Comparison of ENCODE assay signal across 8 mouse cellular contexts in genomic region chr16:31507457-31507755, GRCm38 (mm10).
A peak's percentile ranks its signal among the peaks of the same experiment; 100 is the strongest.
DNase-seq lines count a peak whose midpoint lies in the region; ATAC-seq and TF ChIP-seq lines count a peak whose summit lies in the region.

No protein-coding gene starts in this region.

- H3K4me1 ChIP-seq in kidney, adult 2 months (ENCODE audit: control insufficient read depth, insufficient read depth, low read length) = peaks cover 12% of the 10 kb centered on the region; the same call in 1 of the 2 replicates
- peaks cover 0 to 3% of the 10 kb centered on the region in 2 experiments; a peak in 1 of 4 replicates for H3K4me1 ChIP-seq in MEL (ENCODE audit: control insufficient read depth in 1 of 2, insufficient read depth in 2 of 2, low read length in 2 of 2)
- peaks cover 23% of the 10 kb centered on the region for H3K4me1 ChIP-seq in liver, embryonic 11.5 days (replicated peaks; ENCODE audit: control insufficient read depth, insufficient read depth, low read length)

- H3K9me3 ChIP-seq in MEL (replicated peaks; ENCODE audit: insufficient read depth, low read length) = no peaks in the 10 kb centered on the region
- H3K9me3 ChIP-seq in liver, embryonic 11.5 days (ENCODE audit: control insufficient read depth, low read length) = no peaks in the 10 kb centered on the region

- TF ChIP-seq POLR2A in kidney, adult 2 months (IDR thresholded peaks at IDR 0.05; ENCODE audit: low read depth, low read length) = no peak
- peak in 1 of 2 experiments; percentile 25; a peak in 1 of 4 replicates for TF ChIP-seq POLR2A in MEL (IDR thresholded peaks at IDR 0.05; ENCODE audit: control insufficient read depth in 1 of 2, insufficient read depth in 1 of 2, low read depth in 1 of 2, low read length in 2 of 2, poor library complexity in 1 of 2)

- ATAC-seq in liver, embryonic 11.5 days (replicated peaks; ENCODE audit: low FRiP score) = peak; percentile 84

- no peak for TF ChIP-seq EP300 in MEL (IDR thresholded peaks at IDR 0.05; ENCODE audit: low read depth in 1 of 2, low read length in 2 of 2)

- 63% methylated on average over 6 of the region's 6 CpGs for WGBS in kidney, adult 2 months
- 18% methylated on average over 6 of the region's 6 CpGs for WGBS in liver, embryonic 11.5 days

- no peaks in the 10 kb centered on the region for H3K36me3 ChIP-seq in kidney, adult 2 months (ENCODE audit: control insufficient read depth, insufficient read depth, low read length)
- H3K36me3 ChIP-seq in MEL (ENCODE audit: control insufficient read depth in 1 of 2, insufficient read depth in 2 of 2, low read length in 2 of 2) = peaks cover 0 to 4% of the 10 kb centered on the region in 2 experiments; a peak in 1 of 4 replicates
- no peaks in the 10 kb centered on the region for H3K36me3 ChIP-seq in liver, embryonic 11.5 days (ENCODE audit: control insufficient read depth, insufficient read depth, low read length)

- intact Hi-C loops in left cerebral cortex, postnatal 4 days (cut with DNase I) = no loop called here

- H3K9ac ChIP-seq in MEL (ENCODE audit: control insufficient read depth, low read depth, low read length, poor library complexity, severe bottlenecking) = peak overlapping the region; percentile 19
- H3K9ac ChIP-seq in liver, embryonic 11.5 days (ENCODE audit: low read depth, low read length) = no peak overlapping the region

- peak; percentile 16 for DNase-seq in kidney, adult 2 months
- no peak for DNase-seq in kidney, postnatal 10 days
- DNase-seq in MEL (ENCODE audit: low read depth, low spot score) = peak; percentile 94
- DNase-seq in embryo, embryonic 10 days (ENCODE audit: low spot score) = peak; percentile 65
- peak; percentile 56 for DNase-seq in liver, embryonic 11.5 days (ENCODE audit: low spot score)
- peak; percentile 31 for DNase-seq in yolk sac, embryonic 10.5 days (ENCODE audit: low spot score)
- DNase-seq in left cerebral cortex, postnatal 4 days = no peak
- no peak for DNase-seq in cerebellum, adult 11-12 months

- no peak for TF ChIP-seq RAD21 in MEL (IDR thresholded peaks at IDR 0.05; ENCODE audit: low read depth, low read length)

- no peak for TF ChIP-seq CTCF in kidney, adult 2 months (conservative IDR thresholded peaks at IDR 0.05; ENCODE audit: insufficient read depth, insufficient read length, low read depth, low read length)
- no peak for TF ChIP-seq CTCF in MEL (IDR thresholded peaks at IDR 0.05 in 2 of 3, conservative IDR thresholded peaks at IDR 0.05 in 1 of 3; ENCODE audit: control insufficient read depth in 1 of 3, insufficient read depth in 1 of 3, low read depth in 2 of 3, low read length in 3 of 3, poor library complexity in 1 of 3, severe bottlenecking in 1 of 3)

- H3K27me3 ChIP-seq in kidney, adult 2 months (replicated peaks; ENCODE audit: control insufficient read depth, insufficient read depth, low read length) = no peaks in the 10 kb centered on the region
- no peaks in the 10 kb centered on the region for H3K27me3 ChIP-seq in MEL (ENCODE audit: control insufficient read depth in 1 of 2, insufficient read depth in 2 of 2, low read length in 2 of 2)
- no peaks in the 10 kb centered on the region for H3K27me3 ChIP-seq in liver, embryonic 11.5 days (replicated peaks; ENCODE audit: control insufficient read depth, insufficient read depth, low read length)

- H3K4me3 ChIP-seq in kidney, adult 2 months (ENCODE audit: insufficient read depth, low read depth, low read length) = no peak overlapping the region
- peak overlapping the region; percentile 40 to 56 for H3K4me3 ChIP-seq in MEL (ENCODE audit: control insufficient read depth in 1 of 2, insufficient read depth in 1 of 2, low read depth in 2 of 2, low read length in 2 of 2)
- H3K4me3 ChIP-seq in liver, embryonic 11.5 days (ENCODE audit: low read depth, low read length) = no peak overlapping the region

- H3K27ac ChIP-seq in kidney, adult 2 months (ENCODE audit: insufficient read depth, low read depth, low read length) = no peak overlapping the region
- H3K27ac ChIP-seq in MEL (ENCODE audit: control insufficient read depth, low read depth, low read length) = peak overlapping the region; percentile 62
- 0 out of 2 replicates have a peak overlapping the region, but pooled peaks have one; percentile 21 for H3K27ac ChIP-seq in liver, embryonic 11.5 days (ENCODE audit: low read depth, low read length)

- no peaks in the 10 kb centered on the region for H3K79me2 ChIP-seq in MEL (ENCODE audit: control insufficient read depth, insufficient read depth, low read length, poor library complexity)

- H3K4me2 ChIP-seq in liver, embryonic 11.5 days = peak overlapping the region; percentile 58

TF ChIP-seq in MEL, 35 proteins besides CTCF, POLR2A, EP300 and RAD21:
- TF ChIP-seq GABPA (IDR thresholded peaks at IDR 0.05; ENCODE audit: low read depth, low read length) = no peak
- no peak for TF ChIP-seq ZNF384 (IDR thresholded peaks at IDR 0.05; ENCODE audit: low read depth, low read length)
- TF ChIP-seq ZC3H11A (IDR thresholded peaks at IDR 0.05; ENCODE audit: low read depth, low read length) = no peak
- no peak for TF ChIP-seq MAFK (IDR thresholded peaks at IDR 0.05; ENCODE audit: borderline replicate concordance, low read depth, low read length)
- TF ChIP-seq CHD1 (IDR thresholded peaks at IDR 0.05; ENCODE audit: low read depth, low read length) = no peak
- TF ChIP-seq MYB (IDR thresholded peaks at IDR 0.05; ENCODE audit: low read depth, low read length) = no peak
- TF ChIP-seq SIN3A (IDR thresholded peaks at IDR 0.05; ENCODE audit: low read length) = no peak
- no peak for TF ChIP-seq TBP (IDR thresholded peaks at IDR 0.05; ENCODE audit: low read depth, low read length)
- no peak for TF ChIP-seq ELF1 (IDR thresholded peaks at IDR 0.05; ENCODE audit: low read depth, low read length)
- no peak for TF ChIP-seq POLR2AphosphoS5 (IDR thresholded peaks at IDR 0.05; ENCODE audit: borderline replicate concordance, low read depth, low read length)
- no peak for TF ChIP-seq GATA1 (IDR thresholded peaks at IDR 0.05; ENCODE audit: low read depth, low read length)
TF ChIP-seq in MEL: peak in this region for 0.

Comparison
In these comparisons a context has a peak if more than half of its experiments do, and no peak if none do; other contexts are left out.
1. DNase-seq: peak in kidney, adult 2 months (single experiment), MEL (single experiment), embryo, embryonic 10 days (single experiment), liver, embryonic 11.5 days (single experiment) and yolk sac, embryonic 10.5 days (single experiment); none in kidney, postnatal 10 days (single experiment), left cerebral cortex, postnatal 4 days (single experiment) and cerebellum, adult 11-12 months (single experiment).
2. H3K4me3 ChIP-seq: peak in MEL (2 of 2); none in kidney, adult 2 months (single experiment) and liver, embryonic 11.5 days (single experiment).